Mouse (Mus musculus) liver, embryonic 14.5 days (tissue): Measurements from ENCODE around the gene Sidt2.

Source experiments
- CTCF ChIP-seq: IDR thresholded peaks from 2 replicates; pipeline ENCODE4 v1.5.1; 2016; ENCODE audit warnings: antibody characterized with exemption, low read depth, control low read depth
- EP300 ChIP-seq: IDR thresholded peaks from 2 replicates; pipeline ENCODE4 v1.6.1; 2016; ENCODE audit warnings: antibody characterized with exemption, low read depth

GRCm38 (mm10) chr9:45929285-45929684 is 25.8 kb downstream of the Sidt2 start:
- TF ChIP-seq CTCF = no peak
- no peak for TF ChIP-seq EP300
